Mouse (Mus musculus) inflammation-experienced regulatory T-cells, adult 16 weeks (primary cell): ENCODE data around the gene Dhrs7b. TPM values are rescaled to one million over a fixed set of nuclear protein-coding genes. Genes with fewer than 3 reads are reported as not detected.

ENCODE experiments used
- polyA plus RNA-seq: library from polyadenylated mRNA; unstranded; fragments of 100-300 nt; shearing (Covaris generic); gene quantifications from one replicate; pipeline ENCODE4 v1.2.1, GENCODE M21; 2017

Gene Dhrs7b
- 36.8 TPM for polyA plus RNA-seq

DNA sequence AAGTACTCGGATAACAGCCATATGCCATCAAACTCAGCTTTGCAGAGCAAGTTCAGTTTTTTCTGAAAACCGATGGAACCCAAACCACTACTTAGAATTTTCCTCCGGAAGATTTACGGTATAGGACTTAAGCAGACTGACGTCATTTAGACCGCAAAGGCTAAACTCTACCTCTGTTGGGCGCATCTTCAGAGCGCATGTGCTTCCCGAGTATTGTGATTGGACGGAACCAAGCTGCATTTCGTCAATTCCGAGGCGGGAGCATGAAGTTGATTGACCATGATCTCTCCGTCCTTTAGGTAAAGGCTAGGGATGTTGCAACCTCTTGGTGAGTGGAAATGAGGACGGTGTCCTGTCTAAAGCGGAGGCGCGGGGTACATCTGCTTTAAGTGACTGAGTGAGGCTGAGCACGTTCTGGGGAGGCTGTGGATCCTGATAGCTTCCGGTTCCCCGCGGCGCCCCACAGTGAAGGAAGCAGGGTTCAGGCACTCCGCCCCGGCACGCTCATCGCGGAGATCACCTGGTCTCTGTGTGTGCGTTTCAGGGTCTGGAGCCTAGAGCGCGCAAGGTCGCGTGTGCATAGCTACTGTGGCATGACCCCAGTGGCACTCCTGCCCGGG, at the start of gene Dhrs7b:
Gene Dhrs7b, plus strand, starts transcription at position 199 of the 620 bp plus-strand sequence.

GRCm38 (mm10) chr11:60811618-60812017, 18.8 kb upstream of the Dhrs7b start, which contains the start of gene Shmt1:
Shmt1 (minus strand) TSS chr11:60811718.

DNA sequence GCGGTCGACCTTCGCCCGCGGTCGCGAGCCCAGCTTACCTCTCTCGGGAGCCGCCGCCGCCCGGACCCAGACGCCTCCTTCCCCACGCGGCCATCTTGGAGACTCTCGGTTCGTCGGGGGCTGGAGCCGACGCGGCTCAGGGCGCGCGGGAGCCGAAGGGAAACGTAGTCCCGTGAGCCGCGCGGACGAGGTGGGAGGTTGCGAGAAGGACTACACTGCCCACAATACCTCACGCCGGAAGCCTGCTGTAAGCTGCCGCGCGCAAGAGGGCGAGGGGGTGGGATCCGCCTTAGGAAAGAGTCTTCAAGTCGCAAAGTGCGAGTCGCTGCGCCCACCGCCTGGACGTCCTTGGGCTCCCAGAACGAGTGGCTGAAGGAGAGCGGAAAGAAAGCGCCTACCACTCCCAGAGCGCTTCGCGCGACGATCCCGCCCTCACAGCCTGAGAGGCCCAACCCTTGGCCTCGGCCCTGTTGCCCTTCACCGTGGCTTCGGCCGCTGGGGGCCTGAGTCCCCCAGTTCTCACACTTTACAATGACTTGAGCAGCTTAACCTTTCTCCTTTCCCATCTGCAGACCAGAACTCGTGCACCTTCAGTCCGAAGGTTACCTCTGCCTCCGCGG, 48.4 kb downstream of the Dhrs7b start, which contains the start of gene Tmem11:
Gene Tmem11, minus strand, starts transcription at position 598 of the 620 bp plus-strand sequence.

Other genes with a start within 250 kb of the Dhrs7b start
- 31.4 TPM for gene Llgl1, start 130.9 kb upstream of the Dhrs7b start, polyA plus RNA-seq
- 223 TPM for gene Flii, start 103.4 kb upstream of the Dhrs7b start, polyA plus RNA-seq
- 20.7 TPM for gene Mief2, start 102.2 kb upstream of the Dhrs7b start, polyA plus RNA-seq
- gene Top3a, start 53.3 kb upstream of the Dhrs7b start, polyA plus RNA-seq: 24.4 TPM
- 15.0 TPM for gene Smcr8, start 53.1 kb upstream of the Dhrs7b start, polyA plus RNA-seq
- 25.1 TPM for gene Shmt1, start 18.9 kb upstream of the Dhrs7b start, polyA plus RNA-seq
- gene Tmem11, start 48.6 kb downstream of the Dhrs7b start, polyA plus RNA-seq: 45.8 TPM
- 11.2 TPM for gene Natd1, start 84.1 kb downstream of the Dhrs7b start, polyA plus RNA-seq
- gene Map2k3, start 101.4 kb downstream of the Dhrs7b start, polyA plus RNA-seq: 74.9 TPM
- not detected for gene Kcnj12, start 191.9 kb downstream of the Dhrs7b start, polyA plus RNA-seq